Mouse (Mus musculus) heart, adult 2 months (tissue): ENCODE data around the gene Zdhhc7. TPM values are rescaled to one million over a fixed set of nuclear protein-coding genes. Genes with fewer than 3 reads are reported as not detected.
A peak's percentile ranks its signal among the peaks of the same experiment; 100 is the strongest.

ENCODE experiments used
- DNase-seq, 2 experiments: peaks; one replicate each; pipeline ENCODE4 v3.0.0; 2021
- H3K27ac ChIP-seq: fragments of 200-600 bp; 2 replicates; pipeline ENCODE4 v1.8.1; 2022
- H3K27me3 ChIP-seq: fragments of 200-500 bp; 2 replicates; pipeline ENCODE4 v1.6.1; 2012; ENCODE audit warnings: mild to moderate bottlenecking, low read length, inconsistent platforms, mixed read lengths; ENCODE audit not compliant: control insufficient read depth, insufficient read depth
- H3K36me3 ChIP-seq: fragments of 200-500 bp; 2 replicates; pipeline ENCODE4 v1.6.1; 2012; ENCODE audit warnings: low read length, inconsistent platforms; ENCODE audit not compliant: control insufficient read depth, insufficient read depth
- H3K4me1 ChIP-seq: fragments of 200-500 bp; 2 replicates; pipeline ENCODE4 v1.6.1; 2011; ENCODE audit warnings: low read length; ENCODE audit not compliant: control insufficient read depth, insufficient read depth
- H3K4me3 ChIP-seq: fragments of 200-600 bp; 2 replicates; pipeline ENCODE4 v1.8.1; 2022
- H3K79me2 ChIP-seq: fragments of 200-500 bp; replicated peaks from 2 replicates; pipeline ENCODE4 v1.6.1; 2012; ENCODE audit warnings: mild to moderate bottlenecking, inconsistent platforms, low read length, moderate library complexity, mixed read lengths; ENCODE audit not compliant: control insufficient read depth, insufficient read depth
- H3K9ac ChIP-seq: fragments of 200-500 bp; 2 replicates; pipeline ENCODE4 v1.6.1; 2012; ENCODE audit warnings: low read depth, mild to moderate bottlenecking, control low read depth, inconsistent platforms, low read length, mixed read lengths
- CTCF ChIP-seq: fragments of 200-600 bp; IDR thresholded peaks from 2 replicates; pipeline ENCODE4 v1.8.1; 2022; ENCODE audit warnings: antibody characterized with exemption, mild to moderate bottlenecking, moderate library complexity
- EP300 ChIP-seq: fragments of 200-500 bp; IDR thresholded peaks from 2 replicates; pipeline ENCODE4 v1.6.1; 2011; ENCODE audit warnings: low read depth, low read length, control low read depth; ENCODE audit not compliant: insufficient read depth
- POLR2A ChIP-seq: fragments of 200-500 bp; IDR thresholded peaks from 2 replicates; pipeline ENCODE4 v1.6.1; 2011; ENCODE audit warnings: mild to moderate bottlenecking, low read depth, low read length, control low read depth; ENCODE audit not compliant: insufficient read depth
- WGBS: fragments of 180-500 bp; shearing (Covaris S2); methylation state at CpG from one replicate; pipeline ENCODE4 v1.1.7; 2018; 5-methylcytosine and 5-hydroxymethylcytosine counted together
- intact Hi-C: fragments of 180-260 bp; cut with DNase I; formaldehyde crosslinking; loops from one replicate; pipeline ENCODE4 v1.15.1; 2025
- polyA plus RNA-seq: library from polyadenylated mRNA; depleted of rRNA; stranded (reverse); fragments of >200 nt; gene quantifications from 2 replicates; pipeline ENCODE4 v1.2.3, GENCODE M21; 2012
- total RNA-seq, 2 experiments: library from RNA; stranded (reverse); gene quantifications; 2 replicates each; pipeline ENCODE4 v1.2.3; 2021

The Zdhhc7 gene
- total and polyA plus RNA-seq, 3 experiments: 34.2 to 48.5 (median 35.4) TPM

- intact Hi-C loops: loop anchor here (2.0 kb wide), 1 partner anchor 82 kb away; no protein-coding TSS in a partner anchor
These were observed 28.5 kb downstream of the Zdhhc7 start for GRCm38 (mm10) chr8:120072827-120073226.

DNA sequence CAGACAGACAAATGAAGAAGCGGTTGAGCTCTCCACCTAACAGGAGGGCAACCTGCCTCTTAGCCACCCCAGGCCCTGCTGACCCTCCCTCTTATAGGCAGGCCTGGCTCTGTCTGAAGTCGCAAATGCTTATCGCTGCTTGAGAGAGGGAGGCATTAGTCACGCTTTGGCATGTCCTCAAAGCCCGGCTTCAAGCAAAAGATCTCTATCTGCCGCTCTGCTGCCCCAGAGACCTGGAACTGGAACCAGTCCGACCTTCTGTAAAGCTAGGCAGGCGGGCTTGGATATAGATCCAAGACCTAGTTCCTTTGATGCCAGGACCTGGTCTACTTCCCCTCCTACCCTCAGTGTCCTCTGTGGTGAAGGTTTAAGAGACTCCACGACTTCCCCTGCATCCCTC is 29.0 kb downstream of the Zdhhc7 start:
- intact Hi-C loops: loop anchor here (2.0 kb wide), 1 partner anchor 81 kb away; no protein-coding TSS in a partner anchor
- Histone ChIP-seq H3K79me2 (no peaks in the 10 kb centered on the region), H3K36me3 (no peaks in the 10 kb centered on the region), H3K4me1 (peaks cover 10% of the 10 kb centered on the region), H3K27me3 (no peaks in the 10 kb centered on the region), H3K9ac (no peak overlapping the region), H3K27ac (peak overlapping the region; percentile 17; the same call in 1 of the 2 replicates), H3K4me3 (no peak overlapping the region)
- peak; percentile 37 to 42 for DNase-seq
- TF ChIP-seq CTCF (no peak), EP300 (no peak), POLR2A (no peak)
- WGBS: 72% methylated on average over 9 of the region's 9 CpGs

More at GRCm38 (mm10) chr8:120072827-120073226, 28.5 kb downstream of the Zdhhc7 start:
- Histone ChIP-seq H3K27me3 (no peaks in the 10 kb centered on the region), H3K4me1 (peaks cover 10% of the 10 kb centered on the region), H3K9ac (no peak overlapping the region), H3K4me3 (no peak overlapping the region), H3K36me3 (no peaks in the 10 kb centered on the region), H3K27ac (peak overlapping the region; percentile 17; the same call in 1 of the 2 replicates), H3K79me2 (no peaks in the 10 kb centered on the region)
- WGBS: 76% methylated on average over 8 of the region's 8 CpGs
- DNase-seq: peak; percentile 48 to 55
- TF ChIP-seq EP300: no peak
- no peak for TF ChIP-seq CTCF
- TF ChIP-seq POLR2A: no peak

GRCm38 (mm10) chr8:120071684-120072083 is 29.6 kb downstream of the Zdhhc7 start:
- TF ChIP-seq CTCF (peak; percentile 99; the same call in 1 of the 2 replicates), POLR2A (no peak), EP300 (peak; percentile 71)
- Histone ChIP-seq H3K27me3 (no peaks in the 10 kb centered on the region), H3K4me3 (no peak overlapping the region), H3K36me3 (no peaks in the 10 kb centered on the region), H3K27ac (peak overlapping the region; percentile 41), H3K9ac (no peak overlapping the region), H3K79me2 (no peaks in the 10 kb centered on the region), H3K4me1 (peaks cover 10% of the 10 kb centered on the region)
- peak; percentile 81 to 89 for DNase-seq
- intact Hi-C loops: loop anchor here (2.0 kb wide), 2 partner anchors 81 to 127 kb away; no protein-coding TSS in a partner anchor
- WGBS: 25% methylated on average over 4 of the region's 4 CpGs

GRCm38 (mm10) chr8:120067936-120068668 is 33.2 kb downstream of the Zdhhc7 start:
- Histone ChIP-seq H3K4me3 (no peak overlapping the region), H3K4me1 (peaks cover 10% of the 10 kb centered on the region), H3K27me3 (no peaks in the 10 kb centered on the region), H3K9ac (peak overlapping the region; percentile 35; the same call in 1 of the 2 replicates), H3K36me3 (no peaks in the 10 kb centered on the region), H3K27ac (peak overlapping the region; percentile 60), H3K79me2 (no peaks in the 10 kb centered on the region)
- peak; percentile 70 to 84 for DNase-seq
- intact Hi-C loops: no loop called here
- no peak for TF ChIP-seq CTCF
- peak; percentile 84; the same call in 1 of the 2 replicates for TF ChIP-seq EP300
- peak; percentile 31; the same call in 1 of the 2 replicates for TF ChIP-seq POLR2A
- WGBS: 37% methylated on average over 19 of the region's 19 CpGs

- H3K27ac ChIP-seq: no peak overlapping the region
- no peaks in the 10 kb centered on the region for H3K27me3 ChIP-seq
- H3K79me2 ChIP-seq: no peaks in the 10 kb centered on the region
- WGBS: 68% methylated on average over 4 of the region's 4 CpGs
- H3K36me3 ChIP-seq: no peaks in the 10 kb centered on the region
- H3K4me3 ChIP-seq: no peak overlapping the region
- no peak overlapping the region for H3K9ac ChIP-seq
- TF ChIP-seq CTCF (no peak), EP300 (no peak), POLR2A (no peak)
- intact Hi-C loops: no loop called here
- no peak for DNase-seq
- peaks cover 6% of the 10 kb centered on the region for H3K4me1 ChIP-seq
These were observed 35.1 kb downstream of the Zdhhc7 start for GRCm38 (mm10) chr8:120066226-120066625.

DNA sequence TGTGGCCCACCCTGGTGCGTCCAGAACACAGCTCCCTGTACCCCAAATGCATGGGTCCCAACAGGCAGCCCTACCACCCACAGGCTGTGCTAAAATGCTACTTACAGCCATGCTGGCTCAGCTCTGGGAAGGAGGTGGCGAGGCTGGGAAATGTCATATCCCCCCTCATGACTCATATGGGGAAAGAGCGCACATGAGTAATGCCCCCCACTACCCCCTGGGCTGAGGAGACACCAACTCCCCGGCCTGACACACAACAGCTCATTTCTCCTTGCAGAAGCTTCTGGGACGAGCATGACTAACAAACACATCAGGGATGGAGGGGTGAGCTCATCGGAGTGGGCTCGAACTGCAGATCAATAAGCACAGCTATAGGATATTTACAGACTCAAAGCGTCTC is 35.7 kb downstream of the Zdhhc7 start:
- Histone ChIP-seq H3K27ac (no peak overlapping the region), H3K4me1 (peaks cover 6% of the 10 kb centered on the region), H3K4me3 (no peak overlapping the region), H3K36me3 (no peaks in the 10 kb centered on the region), H3K79me2 (no peaks in the 10 kb centered on the region), H3K9ac (no peak overlapping the region), H3K27me3 (no peaks in the 10 kb centered on the region)
- intact Hi-C loops: no loop called here
- WGBS: 96% methylated on average over 8 of the region's 8 CpGs
- no peak for DNase-seq
- TF ChIP-seq CTCF (no peak), EP300 (no peak), POLR2A (no peak)
